Mouse (Mus musculus): Measurements from ENCODE around the gene Mafg. TPM values are rescaled to one million over a fixed set of nuclear protein-coding genes. Genes with fewer than 3 reads are reported as not detected.
A peak's percentile ranks its signal among the peaks of the same experiment; 100 is the strongest.
"Not testable (repeated sequence)": the region's sequence is repeated elsewhere in the genome, so short reads cannot be mapped to it uniquely, and the experiment has no call there.

Gene Mafg
- 10 to 100 TPM; 51.4 to 56.0 TPM for total RNA-seq (2021)
- long read RNA-seq, experiment 1, full-length matches to known transcripts, result 16 of 25 reads
- long read RNA-seq, experiment 1, partial matches to known transcripts, result 7 of 25 reads
- long read RNA-seq, experiment 1, other reads (novel, unspliced or antisense), result 2 of 25 reads
- long read RNA-seq, experiment 2, full-length matches to known transcripts, result 26 of 53 reads
- long read RNA-seq, experiment 2, partial matches to known transcripts, result 6 of 53 reads
- long read RNA-seq, experiment 2, other reads (novel, unspliced or antisense), result 21 of 53 reads

DNA sequence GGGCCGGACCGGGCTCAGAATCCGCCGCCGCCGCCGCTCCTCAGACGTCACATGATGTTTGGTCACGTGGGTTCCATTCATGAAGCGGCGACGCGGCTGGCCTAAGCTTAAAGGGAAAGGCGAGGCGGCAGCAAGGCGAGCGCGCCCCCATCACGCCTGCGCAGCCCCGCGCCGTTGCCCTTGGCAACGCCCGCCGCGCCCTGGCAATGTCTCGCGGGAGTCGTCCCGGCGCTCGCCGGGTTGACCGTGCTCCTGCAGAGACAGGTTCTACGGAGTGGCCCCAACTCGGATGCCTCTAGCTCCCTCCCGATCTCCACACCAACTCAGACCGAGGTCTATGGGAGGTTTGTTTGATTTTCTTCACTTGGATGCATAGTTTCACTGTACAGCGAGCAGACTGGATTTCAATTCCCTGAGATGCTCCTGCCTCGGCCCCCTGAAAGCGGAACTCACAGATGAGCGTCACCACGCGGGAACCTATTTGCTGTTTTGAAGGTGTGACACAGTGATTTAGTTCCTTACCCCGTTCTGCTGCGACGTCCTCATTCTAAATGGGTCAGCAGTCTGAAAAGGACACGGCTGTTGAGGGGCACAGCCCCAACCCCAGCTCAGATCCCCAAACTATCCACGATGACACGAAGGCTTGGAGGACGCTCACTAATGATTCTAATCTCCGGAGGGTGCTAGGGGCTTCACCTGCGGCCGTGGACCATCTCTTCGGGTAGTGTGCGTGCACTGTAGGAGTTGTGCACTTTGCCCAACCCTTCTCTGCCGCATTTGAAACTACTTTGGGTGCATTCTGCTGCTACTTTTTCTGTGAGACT, at the start of gene Mafg:
Gene Mafg (minus strand): TSS at position 81 of the 824 bp plus-strand sequence.
- peak; percentile 84 to 88 for DNase-seq (ENCODE audit: low spot score in 2 of 2)

- no peak for DNase-seq (ENCODE audit: low spot score in 2 of 2)
These were observed 49.3 kb upstream of the Mafg start for GRCm38 (mm10) chr11:120682683-120683082.

DNA sequence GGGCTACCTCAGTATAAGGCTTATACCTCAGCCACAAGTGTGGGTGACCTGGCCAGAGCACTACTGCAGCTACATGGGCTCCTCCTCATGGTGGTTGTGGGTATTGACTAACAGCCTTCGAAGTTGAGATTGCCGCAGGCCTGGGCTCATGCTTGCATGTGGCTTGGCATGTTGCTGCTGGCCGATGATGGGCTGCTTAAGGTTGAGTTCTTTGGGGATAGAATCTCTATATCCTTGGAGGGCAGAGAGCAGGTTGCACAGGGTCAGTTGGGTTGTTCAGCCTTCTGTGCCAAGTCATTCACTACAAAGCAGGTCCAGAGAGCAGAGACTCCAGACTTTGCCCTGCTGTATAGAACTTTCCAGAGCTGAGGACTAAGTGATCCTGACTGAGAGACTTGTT, 46.5 kb upstream of the Mafg start:
- no peak for DNase-seq (ENCODE audit: low spot score in 2 of 2)

DNA sequence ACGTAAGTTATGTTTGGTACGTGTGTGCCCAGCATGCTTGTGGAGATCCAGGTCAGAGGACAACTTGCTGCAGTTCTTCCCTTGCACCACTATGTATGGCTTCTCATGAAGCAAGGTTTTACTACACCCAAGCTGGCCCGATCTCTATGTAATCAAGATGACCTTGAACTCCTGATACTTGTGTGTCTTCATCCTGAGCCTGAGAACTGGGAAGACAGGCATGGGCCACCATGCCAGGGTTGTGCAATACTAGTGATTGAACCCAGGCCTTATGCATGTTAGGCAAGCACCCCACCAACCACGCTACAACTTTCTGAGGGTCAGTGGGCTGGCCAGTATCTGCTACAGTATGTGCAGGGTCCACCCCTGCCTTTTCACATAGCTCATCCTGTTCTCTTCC, 43.6 kb upstream of the Mafg start:
- no peak for DNase-seq (ENCODE audit: low spot score in 2 of 2)

DNA sequence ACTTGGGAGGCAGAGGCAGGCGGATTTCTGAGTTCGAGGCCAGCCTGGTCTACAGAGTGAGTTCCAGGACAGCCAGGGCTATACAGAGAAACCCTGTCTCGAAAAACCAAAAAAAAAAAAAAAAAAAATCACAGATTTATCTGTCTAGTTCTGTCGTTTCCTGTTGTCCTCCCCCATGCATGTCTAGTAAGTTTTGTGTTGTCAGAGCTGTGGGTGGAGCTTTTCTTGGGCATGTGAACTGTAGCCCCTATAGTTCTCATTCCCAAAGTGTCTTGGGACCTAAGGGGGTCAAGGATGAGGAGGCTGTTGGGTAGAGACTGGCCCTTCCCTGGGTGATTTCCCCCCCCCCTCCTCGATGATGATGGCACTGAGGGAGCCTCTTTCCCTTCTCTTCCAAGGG, 42.5 kb upstream of the Mafg start:
- not testable (repeated sequence) for DNase-seq (ENCODE audit: low spot score in 2 of 2)

DNA sequence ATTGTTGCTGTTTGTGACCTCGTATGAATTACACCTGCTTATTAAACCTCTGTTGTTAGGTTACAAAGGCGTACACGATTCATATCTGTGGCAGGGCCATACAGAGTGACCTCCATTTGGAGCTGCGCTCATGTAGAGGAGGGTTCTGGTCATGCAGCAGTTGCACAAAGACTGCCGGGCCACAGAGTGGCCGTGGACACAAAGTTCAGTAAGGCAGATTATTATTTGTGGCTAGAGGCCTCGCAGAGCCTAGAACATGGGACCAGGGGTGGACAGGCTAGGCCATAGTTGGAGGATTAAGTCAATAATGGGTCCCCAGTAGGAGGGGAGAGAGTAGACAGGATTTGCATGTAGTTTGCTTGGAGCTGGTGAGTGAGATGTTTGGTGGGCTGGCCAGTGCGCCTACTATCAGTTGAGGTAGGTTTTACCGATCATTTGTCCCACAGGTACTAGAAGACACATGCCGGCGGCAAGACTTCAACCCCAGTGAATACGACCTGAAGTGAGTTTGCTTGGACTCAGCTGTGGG, 40.3 kb upstream of the Mafg start:
- no peak for DNase-seq (ENCODE audit: low spot score in 2 of 2)

- peak; percentile 92 to 94 for DNase-seq (ENCODE audit: low spot score in 2 of 2)
These were observed 39.5 kb upstream of the Mafg start, which contains the start of gene Aspscr1 for GRCm38 (mm10) chr11:120672687-120673593. Gene Aspscr1 (plus strand): TSS chr11:120672973.

- DNase-seq (ENCODE audit: low spot score in 2 of 2), result no peak
These were observed 33.2 kb upstream of the Mafg start for GRCm38 (mm10) chr11:120666617-120667016.

- no peak for DNase-seq (ENCODE audit: low spot score in 2 of 2)
These were observed 32.0 kb upstream of the Mafg start for GRCm38 (mm10) chr11:120665406-120665805.

- DNase-seq (ENCODE audit: low spot score in 2 of 2), result no peak
These were observed 30.3 kb upstream of the Mafg start for GRCm38 (mm10) chr11:120663714-120664113.

GRCm38 (mm10) chr11:120662759-120663158, 29.4 kb upstream of the Mafg start:
- no peak for DNase-seq (ENCODE audit: low spot score in 2 of 2)

DNA sequence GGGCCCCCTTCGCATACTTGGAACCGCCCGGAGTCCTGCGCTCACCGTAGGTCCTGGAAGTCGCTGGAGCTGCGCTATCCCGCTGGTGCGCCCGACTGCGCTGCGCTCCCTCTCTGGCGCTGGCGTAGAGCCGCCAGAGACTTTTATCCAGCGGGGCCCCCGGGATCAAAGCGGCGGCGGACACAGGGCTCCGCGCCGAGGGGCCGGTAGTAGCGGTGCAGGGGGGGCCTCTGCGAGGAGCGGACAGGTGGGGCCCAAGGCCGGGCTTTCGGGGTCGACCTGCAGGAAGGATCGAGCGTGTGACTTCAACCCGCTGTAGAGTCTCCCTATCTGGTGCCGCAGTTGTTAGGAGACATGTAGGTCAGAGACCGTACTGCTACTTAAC, 27.7 kb upstream of the Mafg start, which contains the start of gene Notum:
Gene Notum (minus strand): TSS at position 100 of the 385 bp plus-strand sequence.
- no peak for DNase-seq (ENCODE audit: low spot score in 2 of 2)

GRCm38 (mm10) chr11:120660301-120661075, 27.1 kb upstream of the Mafg start:
- no peak for DNase-seq (ENCODE audit: low spot score in 2 of 2)

DNA sequence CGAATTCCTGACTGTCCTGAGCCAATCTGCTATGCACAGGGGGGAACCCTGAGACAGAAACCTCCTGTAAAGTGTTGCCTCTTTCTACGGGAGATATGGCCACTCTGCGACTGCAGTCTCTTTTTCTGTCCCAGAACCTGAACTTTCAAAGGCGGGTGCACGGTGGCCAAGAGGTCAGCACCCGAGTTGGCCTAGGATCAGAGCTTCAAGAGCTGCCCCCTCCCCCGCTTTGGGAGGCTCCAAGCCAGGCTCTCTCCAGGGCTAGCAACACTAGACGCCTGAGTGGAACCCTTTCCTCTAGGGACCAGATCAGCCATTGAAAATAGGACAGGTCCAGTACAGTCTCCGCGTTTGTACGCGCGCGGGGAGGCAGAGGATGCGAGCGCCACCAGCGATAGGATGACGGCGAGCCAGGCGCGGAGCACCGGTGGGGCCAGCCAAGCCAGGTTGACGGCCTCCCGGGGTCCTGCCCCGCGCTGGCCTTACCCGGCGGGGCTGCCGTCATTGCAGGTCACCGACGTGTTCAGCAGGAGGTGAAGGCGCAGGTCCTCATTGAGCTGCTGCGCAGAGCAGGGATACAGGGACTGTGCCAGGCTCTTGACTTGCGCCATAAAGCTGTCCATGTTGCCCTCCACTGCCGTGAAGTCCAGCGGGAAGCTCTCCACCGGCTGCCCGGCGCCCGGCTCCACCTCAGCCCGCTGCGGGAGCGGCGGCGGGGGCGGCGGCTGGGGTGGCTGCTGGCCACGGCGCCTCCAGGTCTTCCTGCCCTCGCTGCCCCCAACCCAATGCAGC, 26.3 kb upstream of the Mafg start:
- no peak for DNase-seq (ENCODE audit: low spot score in 2 of 2)

DNA sequence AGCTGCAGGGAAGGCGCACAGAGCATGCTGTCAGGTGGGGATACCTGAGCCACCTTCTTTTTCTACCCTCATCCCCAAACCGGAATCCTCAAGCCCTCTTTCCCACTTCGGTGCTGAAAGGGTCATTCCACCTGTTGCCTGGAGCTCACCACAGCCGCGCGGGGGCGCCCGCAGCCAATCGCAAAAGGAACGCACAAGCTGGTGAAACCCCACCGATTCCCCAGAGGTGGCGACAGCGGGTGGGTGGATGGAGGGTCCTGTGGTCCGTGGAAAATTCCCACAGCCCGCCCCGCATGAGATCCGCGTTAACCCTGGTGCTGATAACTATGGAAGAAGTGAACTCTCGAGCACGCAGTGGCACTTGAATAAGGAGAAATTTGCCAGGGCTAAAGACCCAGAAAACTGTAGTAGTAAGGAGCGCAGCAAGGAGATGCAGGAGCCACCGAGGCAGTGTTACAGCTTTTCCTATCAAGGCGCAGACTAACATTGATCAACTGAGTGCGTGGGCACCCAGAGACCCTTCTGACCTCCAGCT, 25.5 kb upstream of the Mafg start:
- peak; percentile 58 to 83 for DNase-seq (ENCODE audit: low spot score in 2 of 2)

DNA sequence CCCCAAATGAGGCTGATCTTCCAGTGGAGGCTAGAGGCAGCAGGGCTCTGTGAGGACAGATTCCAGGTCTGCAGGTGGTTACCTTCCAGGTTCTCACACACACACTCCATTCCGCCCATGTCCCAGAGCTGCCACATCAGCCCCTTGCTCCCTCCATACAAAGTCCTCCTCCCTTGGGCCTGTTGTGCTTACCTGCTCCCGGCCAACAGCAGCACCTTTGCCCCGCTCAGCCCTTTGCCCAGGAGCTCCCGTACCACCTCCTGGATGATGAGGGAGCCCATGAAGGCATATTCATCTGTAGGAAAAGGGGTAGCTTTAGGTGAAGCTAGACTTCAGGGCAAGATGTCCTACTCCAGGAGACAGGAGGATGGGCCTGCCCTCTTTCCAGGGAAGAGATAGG, 23.9 kb upstream of the Mafg start:
- DNase-seq (ENCODE audit: low spot score in 2 of 2), result no peak

DNA sequence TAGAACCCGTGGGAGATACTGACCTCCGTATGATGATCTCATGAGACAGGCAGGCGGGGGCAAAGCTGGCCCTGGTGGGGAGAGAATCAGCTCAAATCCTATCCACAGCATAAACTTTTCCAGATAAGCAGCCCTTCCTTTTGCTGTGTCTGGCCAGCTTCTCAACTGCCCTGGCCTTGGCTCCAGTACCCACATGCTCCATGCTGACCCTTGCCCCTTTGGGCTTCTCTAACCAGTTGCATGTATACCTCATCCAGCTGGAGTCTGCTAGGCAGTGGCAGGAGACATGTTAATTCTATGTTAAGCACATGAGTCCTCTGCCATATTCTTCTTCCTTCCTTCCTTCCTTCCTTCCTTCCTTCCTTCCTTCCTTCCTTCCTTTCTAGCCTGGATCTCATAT, 21.3 kb upstream of the Mafg start:
- DNase-seq (ENCODE audit: low spot score in 2 of 2), result no peak

DNA sequence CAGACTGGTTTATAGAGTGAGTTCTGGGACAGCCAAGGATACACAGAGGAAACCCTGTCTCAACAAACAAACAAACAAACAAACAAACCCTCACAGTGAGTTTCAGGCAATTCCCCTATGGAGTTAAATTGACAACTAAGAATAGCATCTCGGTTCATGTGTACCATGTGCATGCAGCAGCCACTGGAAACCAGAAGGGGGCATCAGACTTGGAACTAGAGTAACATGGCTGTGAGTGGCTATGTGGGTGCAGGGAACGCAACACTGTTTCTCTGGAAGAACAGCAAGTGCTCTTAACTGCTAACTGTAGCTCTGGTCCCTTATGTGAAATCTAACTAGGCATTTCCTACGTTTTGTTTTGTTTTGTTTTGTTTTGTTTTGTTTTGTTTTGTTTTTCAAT, 18.5 kb upstream of the Mafg start:
- DNase-seq (ENCODE audit: low spot score in 2 of 2), result no peak

GRCm38 (mm10) chr11:120648001-120648476, 14.6 kb upstream of the Mafg start, which contains the start of gene Myadml2:
Gene Myadml2 (minus strand): TSS chr11:120648158.
- no peak for DNase-seq (ENCODE audit: low spot score in 2 of 2)
